Mouse (Mus musculus): ENCODE measurements around the gene Cyp4v3. TPM values are rescaled to one million over a fixed set of nuclear protein-coding genes. Genes with fewer than 3 reads are reported as not detected.

Gene Cyp4v3
- total RNA-seq, 2 experiments from 2014 or later: 7.7 TPM

DNA sequence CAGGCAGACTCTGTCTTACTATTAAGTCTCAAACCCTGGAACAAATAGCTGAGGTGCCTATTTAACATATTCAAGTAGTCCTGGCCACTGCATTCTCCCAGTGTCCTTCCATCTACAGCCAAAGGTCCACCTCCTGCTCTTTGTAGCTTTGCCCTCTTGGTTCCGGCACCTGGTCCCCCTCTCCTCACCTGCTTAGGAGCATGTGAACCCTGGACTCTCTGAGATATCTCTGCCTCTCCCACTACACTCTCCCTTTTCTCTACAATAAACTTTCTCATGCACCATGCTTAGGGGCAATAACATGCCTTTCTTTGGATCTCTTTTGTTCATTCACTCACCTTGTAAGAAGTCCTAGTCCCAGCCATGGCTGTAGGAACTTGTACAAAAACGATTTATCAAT lies 11.7 kb downstream of the Cyp4v3 start:
- no peak for DNase-seq (ENCODE audit: extremely low spot score in 1 of 2, low spot score in 1 of 2)

DNA sequence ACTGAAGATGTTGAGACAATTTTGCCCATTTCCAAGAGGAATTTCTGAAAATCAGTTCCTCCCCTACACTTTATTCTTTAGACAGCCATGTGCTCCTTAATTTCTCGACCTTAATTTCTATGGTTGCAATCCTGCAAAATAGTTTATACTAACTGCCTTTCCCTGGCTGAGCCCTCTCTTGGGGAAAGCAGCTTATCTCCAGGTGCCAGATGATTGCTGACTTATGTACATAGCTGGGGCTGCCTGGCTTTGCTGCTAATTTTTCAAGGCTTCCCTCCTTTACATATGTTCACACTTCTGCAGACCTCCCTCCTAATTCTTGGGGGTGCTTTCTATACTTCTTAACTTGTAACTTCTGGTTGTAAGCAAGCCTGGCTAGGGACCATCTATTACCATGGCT lies 12.1 kb downstream of the Cyp4v3 start:
- DNase-seq (ENCODE audit: extremely low spot score in 1 of 2, low spot score in 1 of 2): no peak

DNA sequence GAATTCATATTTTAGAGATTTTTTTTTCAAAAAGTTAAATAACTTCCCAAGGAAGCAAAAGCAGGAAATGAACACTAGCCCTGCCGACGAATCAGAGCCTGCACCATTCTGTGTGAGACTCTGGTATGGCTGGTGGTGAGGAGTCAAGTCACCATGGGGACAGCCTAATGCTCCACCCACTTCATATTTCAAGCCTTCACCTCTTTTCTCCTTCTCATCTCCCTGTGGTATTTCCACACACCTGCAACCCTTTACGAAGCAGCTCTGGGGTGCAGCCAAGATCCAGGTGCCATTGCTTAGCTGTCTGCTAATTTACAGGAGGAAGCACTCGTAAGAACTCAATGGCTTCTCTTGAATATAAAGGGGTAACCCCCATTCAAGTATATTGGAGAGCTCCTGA lies 22.0 kb downstream of the Cyp4v3 start:
- no peak for DNase-seq (ENCODE audit: extremely low spot score in 1 of 2, low spot score in 1 of 2)

DNA sequence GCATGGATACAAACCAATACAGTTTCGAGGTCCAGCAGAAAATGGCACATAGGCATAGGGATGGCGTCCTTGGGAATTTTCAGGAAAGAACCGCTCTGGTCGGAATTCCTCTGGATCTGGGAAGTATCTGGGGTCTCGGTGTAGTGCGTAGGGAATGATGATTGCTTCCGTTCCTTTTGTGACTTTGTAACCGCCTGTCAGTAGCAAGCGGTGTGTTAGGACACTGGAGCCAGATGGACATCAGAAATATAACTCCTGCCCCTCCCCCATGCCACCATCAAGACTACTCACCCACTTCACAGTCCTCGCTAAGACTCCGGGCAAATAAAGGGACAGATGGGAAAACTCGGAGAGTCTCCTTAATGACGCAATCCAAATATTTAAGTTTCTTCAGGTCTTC lies 24.6 kb downstream of the Cyp4v3 start, which contains the start of gene Gm45753:
Gene Gm45753 (minus strand): TSS at position 101 of the 400 bp plus-strand sequence.
- DNase-seq (ENCODE audit: extremely low spot score in 1 of 2, low spot score in 1 of 2): no peak

DNA sequence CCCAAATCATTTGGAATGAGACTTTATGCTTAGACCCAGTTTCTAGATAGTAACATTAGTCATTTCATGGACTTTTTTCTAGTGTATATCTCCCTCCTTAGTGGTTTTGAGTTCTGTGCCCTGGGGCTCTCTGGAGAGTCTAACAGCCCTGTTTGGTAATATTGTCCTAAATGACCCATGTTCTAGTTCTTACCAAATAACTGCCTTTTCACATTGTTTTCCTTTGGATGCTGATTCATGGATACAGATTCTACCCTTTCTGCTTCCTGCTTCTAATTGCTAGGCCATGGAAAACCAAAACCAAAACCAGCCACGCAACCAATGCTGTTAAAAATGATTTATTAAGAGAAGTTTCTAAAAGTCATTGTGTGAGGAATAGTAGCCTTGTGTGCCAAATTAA lies 27.5 kb downstream of the Cyp4v3 start:
- DNase-seq (ENCODE audit: extremely low spot score in 1 of 2, low spot score in 1 of 2): no peak

DNA sequence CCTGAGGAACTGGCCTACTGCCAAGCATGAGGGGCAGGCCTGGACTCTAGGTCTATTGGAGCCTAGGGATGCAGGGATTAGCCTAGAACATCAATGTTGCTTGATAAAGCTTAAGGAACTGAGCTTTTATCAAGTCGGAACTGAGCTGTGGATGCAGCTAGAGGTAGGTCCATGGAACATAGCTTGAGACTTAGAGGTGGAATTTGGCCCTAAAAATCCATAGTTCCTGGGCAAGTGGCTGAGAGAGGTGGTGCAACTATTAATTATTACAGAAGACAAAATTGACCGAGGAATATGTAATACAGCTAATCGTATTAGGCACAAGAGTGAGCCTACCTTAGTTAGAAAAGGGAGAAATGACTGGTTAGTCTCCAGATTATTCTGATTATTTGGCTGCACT lies 28.7 kb downstream of the Cyp4v3 start:
- DNase-seq (ENCODE audit: extremely low spot score in 1 of 2, low spot score in 1 of 2): no peak

DNA sequence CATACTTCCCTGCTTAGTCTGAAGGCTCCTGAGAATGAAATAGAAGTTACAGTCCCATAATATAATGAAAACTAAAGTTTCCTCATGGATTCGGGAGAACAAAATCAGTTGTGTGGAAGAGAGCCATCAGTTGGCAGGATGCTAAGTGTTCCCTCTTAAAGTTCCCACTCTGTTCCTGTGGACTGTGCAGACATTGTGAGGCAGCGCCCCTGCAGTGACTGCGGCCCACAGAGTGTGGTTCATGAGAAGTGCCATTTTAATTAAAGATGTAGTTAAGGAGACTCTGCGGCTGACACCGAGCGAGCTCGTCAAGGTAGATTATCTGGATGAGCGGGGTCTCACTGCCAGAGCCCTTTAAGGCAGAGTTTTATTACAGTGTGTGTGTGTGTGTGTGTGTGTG lies 30.6 kb downstream of the Cyp4v3 start:
- DNase-seq (ENCODE audit: extremely low spot score in 1 of 2, low spot score in 1 of 2): no peak

DNA sequence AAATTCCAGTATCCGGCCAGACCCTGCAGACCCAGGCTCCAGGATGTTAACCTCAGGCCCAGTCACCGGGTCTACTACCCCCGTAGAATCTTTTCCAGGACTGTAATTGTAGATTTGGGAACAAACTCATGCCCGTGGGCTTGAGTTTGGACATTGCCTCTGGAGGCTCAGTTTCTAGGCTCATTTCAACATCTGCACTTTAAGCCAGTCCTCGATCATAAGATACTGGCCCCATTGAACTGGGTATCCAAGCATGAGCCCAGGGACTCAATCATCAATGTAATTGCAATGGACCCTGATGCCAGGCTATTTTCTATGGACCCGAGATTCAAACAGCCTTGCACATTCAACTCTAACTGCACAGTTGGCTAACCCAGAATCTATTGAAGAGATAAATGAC lies 37.7 kb downstream of the Cyp4v3 start:
- no peak for DNase-seq (ENCODE audit: extremely low spot score in 1 of 2, low spot score in 1 of 2)

DNA sequence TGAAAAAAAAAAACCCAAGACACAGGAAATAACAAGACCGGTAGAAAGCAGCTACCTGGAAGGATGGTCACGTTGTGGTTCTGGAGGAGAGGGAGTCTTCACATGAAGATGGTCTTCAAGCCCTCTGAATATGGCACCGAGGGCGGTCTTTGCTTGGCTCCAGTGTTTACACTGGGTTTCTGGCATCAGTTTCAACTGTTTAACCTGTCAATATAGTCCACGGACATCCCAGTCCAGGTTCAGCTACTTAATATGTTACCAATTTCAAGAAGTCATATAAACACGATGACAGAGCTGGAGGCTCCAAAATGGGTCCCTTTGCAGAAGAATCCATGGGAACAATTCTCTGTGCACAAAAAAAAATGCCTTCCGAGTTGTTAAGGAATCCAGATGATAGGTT lies 38.3 kb downstream of the Cyp4v3 start, which contains the start of gene Klkb1:
Gene Klkb1 (minus strand): TSS at position 173 of the 400 bp plus-strand sequence.
- DNase-seq (ENCODE audit: extremely low spot score in 1 of 2, low spot score in 1 of 2): no peak

DNA sequence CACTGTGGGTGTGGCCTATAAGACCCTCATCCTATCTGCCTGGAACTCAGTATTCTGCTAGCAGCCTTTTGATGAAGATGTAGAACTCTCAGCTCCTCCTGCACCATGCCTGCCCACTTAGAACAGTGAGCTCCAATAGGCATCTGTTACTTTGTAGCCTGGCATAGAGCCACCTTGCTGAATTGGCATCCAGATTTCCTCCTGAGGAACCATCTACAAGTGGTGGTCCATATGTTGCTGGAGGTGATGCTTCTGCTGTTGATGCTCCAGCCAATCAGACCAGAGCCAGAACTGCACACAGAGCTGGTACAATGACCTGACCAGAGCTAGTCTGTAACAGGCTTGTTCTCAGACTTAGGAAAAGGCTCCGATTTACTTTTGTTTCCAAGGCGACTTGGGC lies 41.2 kb downstream of the Cyp4v3 start:
- peak; percentile 12 to 39 for DNase-seq (ENCODE audit: extremely low spot score in 1 of 2, low spot score in 1 of 2)

DNA sequence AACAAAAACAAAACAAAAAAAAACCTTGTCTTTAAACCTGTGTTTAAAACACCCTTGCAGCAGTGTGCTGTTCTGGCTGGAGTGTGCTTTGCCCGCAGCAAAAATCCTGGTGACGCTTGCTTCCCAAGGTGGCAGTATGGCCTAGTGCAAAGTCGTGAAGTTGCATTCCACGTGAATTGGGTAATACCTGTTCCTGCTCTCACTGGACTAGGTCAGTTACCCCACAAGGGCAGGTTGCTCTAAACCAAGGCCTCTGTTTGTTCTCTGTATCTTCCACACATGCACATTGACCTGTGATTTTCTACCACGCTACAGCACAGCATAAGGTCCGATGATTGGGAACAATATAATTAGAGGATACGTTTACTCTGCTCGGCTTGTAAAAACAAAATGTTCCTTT lies 51.4 kb downstream of the Cyp4v3 start:
- DNase-seq (ENCODE audit: extremely low spot score in 1 of 2, low spot score in 1 of 2): no peak

DNA sequence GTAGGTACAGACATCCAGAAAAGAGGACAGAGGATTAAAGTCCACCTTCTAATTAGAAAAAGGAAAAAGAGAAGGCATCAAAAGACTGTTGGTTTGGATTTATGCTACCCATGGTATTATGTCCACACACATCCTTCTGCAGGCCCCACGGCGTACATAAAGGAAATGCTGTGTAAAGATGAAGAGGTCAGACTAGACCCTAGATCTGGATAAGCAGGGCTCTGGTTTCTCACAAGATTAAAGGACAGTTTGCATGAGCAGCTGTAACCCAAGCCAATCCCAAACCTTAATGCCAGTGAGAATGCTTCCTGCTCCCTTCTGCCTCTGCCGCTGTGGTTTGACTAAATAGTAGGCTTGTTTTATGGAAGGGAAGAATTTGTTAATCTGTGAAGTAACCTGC lies 55.6 kb downstream of the Cyp4v3 start:
- DNase-seq (ENCODE audit: extremely low spot score in 1 of 2, low spot score in 1 of 2): no peak

DNA sequence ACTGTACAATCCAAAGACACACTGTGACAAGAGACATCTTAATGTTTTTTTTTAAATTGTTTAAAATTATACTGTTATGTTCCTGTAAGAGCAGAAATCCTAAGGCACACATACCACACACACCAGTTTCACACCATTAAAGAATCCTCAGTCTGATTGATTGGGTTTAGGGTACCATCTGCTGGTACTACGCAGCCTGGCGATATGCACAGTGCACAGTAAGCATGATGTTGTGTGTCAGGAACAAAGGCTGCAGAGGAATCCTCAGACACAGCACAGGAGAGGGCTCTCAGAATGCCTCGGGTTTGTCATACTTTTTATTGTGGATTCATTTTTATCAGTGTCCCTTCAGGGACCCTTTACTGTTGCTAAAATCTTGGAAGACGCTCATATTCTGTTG lies 58.7 kb downstream of the Cyp4v3 start:
- DNase-seq (ENCODE audit: extremely low spot score in 1 of 2, low spot score in 1 of 2): no peak

DNA sequence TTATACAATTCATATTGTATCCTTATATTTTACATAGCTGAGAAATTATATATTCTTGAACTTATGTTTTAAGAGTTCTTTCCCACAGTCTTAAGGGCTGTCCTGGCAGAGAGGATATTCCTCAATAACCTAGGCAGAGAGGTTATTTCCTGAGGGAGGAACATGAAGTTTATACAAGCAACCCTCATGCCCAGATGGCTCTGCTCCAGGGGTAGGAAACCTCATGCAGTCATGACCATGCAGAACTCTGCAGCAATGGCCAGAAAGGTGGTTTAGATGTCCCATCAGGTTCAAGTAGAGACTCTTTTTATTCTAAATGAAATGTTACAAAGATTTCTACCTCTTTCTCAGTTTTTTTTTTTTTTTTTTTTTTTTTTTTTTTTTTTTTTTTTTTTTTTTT lies 64.0 kb downstream of the Cyp4v3 start:
- no peak for DNase-seq (ENCODE audit: extremely low spot score in 1 of 2, low spot score in 1 of 2)

DNA sequence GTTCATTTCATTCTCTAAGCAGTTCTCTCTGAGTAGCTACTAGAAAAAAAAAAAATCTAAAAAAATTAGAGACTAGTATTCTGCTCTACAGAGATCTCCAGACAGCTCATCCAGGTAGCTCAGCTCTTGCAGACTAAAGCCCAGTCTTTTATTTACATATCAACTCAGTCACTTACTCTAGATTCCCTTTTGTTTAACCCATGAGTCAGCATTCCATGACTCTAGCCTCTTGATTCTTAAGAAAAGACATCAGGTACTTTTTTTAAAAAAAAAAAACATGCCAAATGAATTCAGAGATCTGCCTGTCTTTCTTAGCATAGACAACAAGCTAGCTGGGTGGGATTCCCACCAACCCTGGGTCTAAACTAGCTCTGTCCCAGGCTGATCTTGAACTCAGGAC lies 64.5 kb downstream of the Cyp4v3 start:
- no peak for DNase-seq (ENCODE audit: extremely low spot score in 1 of 2, low spot score in 1 of 2)

DNA sequence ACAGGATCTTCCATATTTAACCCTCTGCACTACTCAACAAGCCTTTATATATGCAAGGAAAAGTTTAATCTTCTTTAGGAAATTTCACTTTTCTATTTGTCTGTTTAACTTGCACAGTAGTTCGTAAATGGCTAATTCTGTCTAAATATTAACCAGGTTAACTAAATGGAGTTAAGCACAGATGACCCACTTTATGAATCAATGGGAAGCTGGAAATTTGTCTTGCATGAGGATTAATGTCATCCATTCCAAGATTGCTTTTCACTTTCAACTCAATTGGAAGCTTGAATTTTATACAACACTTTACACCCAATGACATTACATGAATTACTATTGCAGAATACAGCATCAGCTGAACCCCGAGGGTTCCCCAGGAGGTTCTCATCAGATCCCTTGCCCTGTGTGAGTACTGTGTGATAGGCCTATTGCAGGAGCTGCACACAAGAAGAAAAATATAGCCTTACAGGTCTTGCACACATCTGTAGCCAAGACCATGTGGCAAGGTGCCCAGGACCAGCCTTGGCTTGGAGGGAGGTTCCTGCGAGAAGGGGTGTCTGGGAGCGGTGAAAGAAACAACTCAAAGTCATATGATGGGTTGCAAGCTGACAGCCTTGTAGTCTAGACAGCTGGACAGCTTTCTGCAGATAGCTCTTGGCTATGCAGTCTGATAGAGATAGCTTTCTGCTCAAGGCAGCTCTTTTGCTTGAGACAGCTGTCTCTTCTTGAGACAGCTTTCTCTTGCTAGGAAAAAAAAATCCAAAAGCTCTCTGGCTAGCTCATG lies 65.2 kb downstream of the Cyp4v3 start:
- no peak for DNase-seq (ENCODE audit: extremely low spot score in 1 of 2, low spot score in 1 of 2)

DNA sequence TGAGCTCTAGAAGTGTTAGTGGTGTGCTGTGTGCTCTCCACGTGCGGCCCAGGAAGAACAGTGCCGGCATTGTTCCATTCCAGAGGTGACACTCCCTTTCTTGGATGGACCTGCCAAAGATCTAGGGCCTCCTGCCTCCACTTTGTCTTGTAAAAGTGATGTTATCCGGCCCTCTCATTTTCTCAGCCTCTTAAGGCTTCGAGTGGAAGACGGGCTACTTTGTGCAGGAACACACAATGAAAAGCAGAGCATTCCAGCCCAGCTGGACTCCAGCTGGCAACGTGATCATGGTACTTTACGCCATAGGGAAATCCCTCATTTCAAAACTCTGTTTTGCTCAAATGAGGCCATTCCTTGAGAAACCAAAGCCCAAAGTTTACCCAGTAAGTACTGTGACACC lies 66.0 kb downstream of the Cyp4v3 start:
- no peak for DNase-seq (ENCODE audit: extremely low spot score in 1 of 2, low spot score in 1 of 2)

DNA sequence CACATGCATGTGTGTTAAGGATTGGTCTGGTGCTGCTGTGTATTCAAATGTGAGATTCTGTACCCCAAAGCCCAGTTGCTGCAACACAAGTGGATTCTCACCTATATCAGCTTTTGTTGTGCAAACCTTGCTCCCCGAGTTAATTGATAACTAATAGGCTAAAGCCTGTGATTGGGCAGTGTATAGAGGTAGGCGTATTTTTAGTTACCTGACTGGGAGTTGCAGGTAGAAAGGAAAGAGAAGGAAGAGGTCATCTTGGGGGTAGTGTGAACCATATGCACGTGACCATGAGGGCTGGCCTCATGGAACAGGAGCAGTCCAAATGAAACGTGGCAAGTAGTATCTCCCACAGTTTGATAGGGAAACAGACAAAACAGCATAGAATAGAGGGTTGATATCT lies 68.1 kb downstream of the Cyp4v3 start:
- no peak for DNase-seq (ENCODE audit: extremely low spot score in 1 of 2, low spot score in 1 of 2)

DNA sequence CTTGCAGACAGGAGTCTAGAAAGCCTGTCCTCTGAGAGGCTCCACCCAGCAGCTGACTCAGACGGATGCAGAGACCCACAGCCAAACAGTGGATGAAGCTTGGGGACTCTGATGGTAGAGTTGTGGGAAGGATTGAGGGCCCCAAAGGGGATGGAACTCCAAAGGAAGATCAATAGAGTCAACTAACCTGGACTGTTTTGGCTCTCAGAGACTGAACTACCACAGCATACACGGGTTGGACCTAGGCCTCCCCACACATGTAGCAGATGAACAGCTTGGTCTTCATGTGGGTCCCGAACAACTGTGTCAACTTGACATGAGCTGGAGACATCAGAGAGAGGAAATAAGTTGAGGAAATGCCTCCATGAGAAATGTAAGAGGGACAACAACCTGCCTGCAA lies 70.2 kb downstream of the Cyp4v3 start:
- no peak for DNase-seq (ENCODE audit: extremely low spot score in 1 of 2, low spot score in 1 of 2)

DNA sequence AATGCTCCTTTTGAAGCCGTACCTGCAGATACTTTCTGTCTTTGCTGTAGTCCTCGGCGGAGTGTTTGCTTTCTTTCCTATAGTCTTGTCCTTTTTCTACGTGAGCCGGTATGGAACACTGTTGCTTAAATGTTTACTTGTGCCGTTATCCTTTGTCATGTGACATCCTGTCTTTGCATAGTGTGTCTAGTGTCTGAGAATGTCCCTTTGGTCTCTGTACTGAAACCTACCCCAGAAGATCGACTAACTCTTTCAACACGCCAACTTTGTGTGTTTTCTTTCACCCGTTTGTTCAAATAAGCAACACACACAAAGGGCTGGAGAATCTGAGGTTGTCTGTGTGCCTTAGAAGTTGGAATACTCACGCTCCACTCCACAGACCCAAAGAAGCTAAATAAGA lies 71.1 kb downstream of the Cyp4v3 start, which contains the start of gene F11:
Gene F11 (minus strand): TSS at position 112 of the 400 bp plus-strand sequence.
- no peak for DNase-seq (ENCODE audit: extremely low spot score in 1 of 2, low spot score in 1 of 2)

DNA sequence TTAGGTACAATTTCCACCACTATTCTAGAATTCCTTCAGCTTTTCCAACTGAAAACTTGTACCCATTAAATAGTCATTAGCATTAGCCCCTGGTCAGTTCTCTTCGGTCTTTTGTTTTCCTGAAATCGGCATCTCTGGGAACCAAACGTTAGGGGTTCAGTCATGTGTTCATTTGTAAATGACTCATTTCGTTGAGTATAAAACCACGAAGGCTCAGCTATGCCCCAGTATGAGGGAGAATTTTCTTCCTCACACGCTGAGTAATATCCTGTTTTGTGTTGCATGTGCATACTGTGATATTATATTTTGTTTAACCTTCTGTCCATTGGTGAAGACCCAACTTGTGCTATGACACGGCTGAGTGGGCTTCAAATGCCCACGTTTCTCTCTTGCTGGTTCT lies 74.6 kb downstream of the Cyp4v3 start:
- DNase-seq (ENCODE audit: extremely low spot score in 1 of 2, low spot score in 1 of 2): no peak

DNA sequence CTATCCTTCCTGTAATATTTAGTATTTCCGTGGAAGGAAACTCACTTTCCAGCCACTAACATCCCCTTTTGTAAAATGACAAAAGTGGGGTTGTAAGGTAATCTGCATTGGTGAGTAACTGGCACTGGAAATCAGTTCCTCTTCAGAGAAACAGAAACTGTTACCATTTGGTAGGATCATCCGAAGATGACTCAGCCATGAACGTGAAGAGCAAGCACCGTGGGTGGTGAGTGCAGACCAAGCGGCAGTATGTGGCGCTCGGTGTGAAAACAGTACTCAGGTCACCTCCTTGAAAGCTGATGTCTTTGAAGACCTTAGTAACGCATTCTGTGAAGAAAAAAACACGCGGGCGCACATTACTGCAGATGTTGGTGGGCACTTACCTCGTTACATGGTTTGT lies 78.0 kb downstream of the Cyp4v3 start:
- DNase-seq (ENCODE audit: extremely low spot score in 1 of 2, low spot score in 1 of 2): no peak

Measured in layer of hippocampus, postnatal 25 days (tissue).